Mouse (Mus musculus): ENCODE results near the gene Klk1b11.
A peak's percentile ranks its signal among the peaks of the same experiment; 100 is the strongest.
"Not testable (repeated sequence)": the region's sequence is repeated elsewhere in the genome, so short reads cannot be mapped to it uniquely, and the experiment has no call there.

The Klk1b11 gene

GRCm38 (mm10) chr7:43995577-43995976 lies at the start of gene Klk1b11:
Gene Klk1b11, plus strand, starts transcription at chr7:43995877.
- not testable (repeated sequence) for DNase-seq (ENCODE audit: low read depth)

DNA sequence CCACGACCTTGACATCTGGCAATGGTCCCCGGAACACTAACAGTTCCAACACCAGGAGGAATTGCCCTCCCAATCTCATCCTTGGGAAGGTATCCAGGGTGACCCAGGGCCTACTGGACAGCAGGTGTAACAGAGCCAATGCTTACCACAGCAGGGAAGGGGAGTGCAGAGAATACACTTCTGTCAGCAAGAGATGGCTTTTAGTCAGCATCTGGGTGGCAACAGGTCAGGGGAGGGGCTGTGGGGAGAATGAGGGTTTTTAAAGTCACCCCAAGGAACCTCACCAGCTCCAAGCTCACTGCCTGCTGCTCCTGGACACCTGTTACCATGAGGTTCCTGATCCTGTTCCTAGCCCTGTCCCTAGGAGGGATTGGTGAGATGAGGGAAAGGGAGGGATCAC lies 45.3 kb upstream of the Klk1b11 start, which contains the start of gene Klk1b8:
Gene Klk1b8 (plus strand): TSS at position 301 of the 400 bp plus-strand sequence.
- DNase-seq (ENCODE audit: low read depth): no peak

- no peak for DNase-seq (ENCODE audit: low read depth)
Measured at GRCm38 (mm10) chr7:43952703-43953102, 43.0 kb upstream of the Klk1b11 start.

DNA sequence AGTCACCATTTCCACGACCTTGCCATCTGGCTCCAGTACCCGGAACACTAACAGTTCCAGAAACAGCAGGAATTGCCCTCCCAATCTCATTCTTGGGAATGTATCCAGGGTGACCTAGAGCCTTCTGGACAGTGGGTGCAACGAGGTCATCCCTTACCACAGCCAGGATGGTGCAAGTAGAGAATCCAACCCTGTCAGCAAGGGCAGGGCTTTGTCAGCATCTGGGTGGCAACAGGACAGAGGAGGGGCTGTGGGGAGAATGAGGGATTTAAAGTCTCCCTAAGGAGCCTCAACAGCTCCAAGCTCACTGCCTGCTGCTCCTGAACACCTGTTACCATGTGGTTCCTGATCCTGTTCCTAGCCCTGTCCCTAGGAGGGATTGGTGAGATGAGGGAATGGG lies 29.2 kb upstream of the Klk1b11 start, which contains the start of gene Klk1b1:
Gene Klk1b1 (plus strand): TSS at position 301 of the 400 bp plus-strand sequence.
- no peak for DNase-seq (ENCODE audit: low read depth)

GRCm38 (mm10) chr7:43967058-43967457 lies 28.6 kb upstream of the Klk1b11 start:
- no peak for DNase-seq (ENCODE audit: low read depth)

- DNase-seq (ENCODE audit: low read depth): no peak
Measured at GRCm38 (mm10) chr7:43967612-43968011, 28.1 kb upstream of the Klk1b11 start.

GRCm38 (mm10) chr7:43975761-43976160 lies 19.9 kb upstream of the Klk1b11 start, which contains the start of gene Klk1b9:
Gene Klk1b9, plus strand, starts transcription at chr7:43976061.
- DNase-seq (ENCODE audit: low read depth): not testable (repeated sequence)

GRCm38 (mm10) chr7:43985657-43986056 lies 10.0 kb upstream of the Klk1b11 start:
- no peak for DNase-seq (ENCODE audit: low read depth)

DNA sequence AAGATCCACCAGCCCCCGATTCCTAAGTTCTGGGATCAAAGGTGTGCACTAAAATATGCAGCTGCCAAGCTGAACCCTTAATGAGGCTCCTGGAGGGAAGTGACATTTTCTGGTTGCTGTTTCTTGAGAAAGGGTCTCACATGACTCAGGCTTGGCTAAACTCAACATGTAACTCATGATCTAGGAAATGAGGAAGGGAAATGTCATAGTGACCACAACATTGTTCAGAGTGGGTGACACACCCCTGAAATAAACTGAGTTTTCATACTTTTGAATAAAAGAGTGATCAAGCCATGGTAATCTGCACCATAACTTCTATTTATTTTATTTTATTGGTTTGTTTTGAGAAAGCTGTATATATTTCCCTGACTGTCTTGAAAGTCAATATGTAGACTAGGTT lies 856 bp upstream of the Klk1b11 start:
- DNase-seq (ENCODE audit: low read depth): peak; percentile 2

GRCm38 (mm10) chr7:44004847-44005246 lies 9.2 kb downstream of the Klk1b11 start:
- no peak for DNase-seq (ENCODE audit: low read depth)

DNA sequence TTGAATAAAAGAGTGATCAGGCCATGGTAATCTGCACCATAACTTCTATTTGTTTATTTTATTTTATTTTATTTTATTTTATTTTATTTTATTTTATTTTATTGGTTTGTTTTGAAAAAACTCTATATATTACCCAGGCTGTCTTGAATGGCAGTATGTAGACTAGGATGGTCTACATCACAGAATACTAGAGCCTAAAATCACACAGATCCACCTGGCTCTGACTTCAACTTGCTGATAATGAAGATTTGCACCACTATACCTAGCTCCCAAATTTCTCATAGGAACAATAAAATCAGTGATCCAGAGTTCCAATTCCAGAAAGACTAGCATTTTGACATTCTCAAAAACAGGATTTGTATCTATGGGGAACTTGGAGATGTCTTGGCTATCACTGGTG lies 16.2 kb downstream of the Klk1b11 start, which contains the start of gene Klk1b26:
Gene Klk1b26 (plus strand): TSS at position 301 of the 400 bp plus-strand sequence.
- not testable (repeated sequence) for DNase-seq (ENCODE audit: low read depth)

GRCm38 (mm10) chr7:44014666-44015065 lies 19.0 kb downstream of the Klk1b11 start:
- not testable (repeated sequence) for DNase-seq (ENCODE audit: low read depth)

GRCm38 (mm10) chr7:44015071-44015470 lies 19.4 kb downstream of the Klk1b11 start:
- DNase-seq (ENCODE audit: low read depth): no peak
